Mouse (Mus musculus) midbrain, embryonic 11.5 days (tissue): ENCODE data around the gene Rflnb. TPM values are rescaled to one million over a fixed set of nuclear protein-coding genes. Genes with fewer than 3 reads are reported as not detected.
"Not testable (repeated sequence)": the region's sequence is repeated elsewhere in the genome, so short reads cannot be mapped to it uniquely, and the experiment has no call there.

Source experiments
- ATAC-seq: fragments of 200-750 bp; cut with Nextera tagmentation; 2 replicates; pipeline ENCODE4 v1.8.0; 2017; ENCODE audit warnings: moderate TSS enrichment, moderate library complexity; ENCODE audit not compliant: low FRiP score
- DNase-seq: peaks from one replicate; pipeline ENCODE4 v3.0.0; 2015; ENCODE audit warnings: low spot score; ENCODE audit errors: missing footprints
- H3K27ac ChIP-seq: fragments of 300-500 bp; sonication (generic); 2 replicates; pipeline ENCODE4 v1.5.1; 2014; ENCODE audit warnings: low read depth, low read length
- H3K27me3 ChIP-seq: fragments of 300-500 bp; sonication (generic); 2 replicates; pipeline ENCODE4 v1.6.1; 2014; ENCODE audit warnings: mild to moderate bottlenecking, low read length, moderate library complexity, mixed read lengths; ENCODE audit not compliant: control insufficient read depth, insufficient read depth
- H3K36me3 ChIP-seq: fragments of 300-500 bp; sonication (generic); 2 replicates; pipeline ENCODE4 v1.6.1; 2014; ENCODE audit warnings: mild to moderate bottlenecking, low read length, moderate library complexity, mixed read lengths; ENCODE audit not compliant: control insufficient read depth, insufficient read depth
- H3K4me1 ChIP-seq: fragments of 300-500 bp; sonication (generic); 2 replicates; pipeline ENCODE4 v1.6.1; 2014; ENCODE audit warnings: low read length; ENCODE audit not compliant: control insufficient read depth, insufficient read depth
- H3K4me2 ChIP-seq: fragments of 300-500 bp; sonication (generic); 2 replicates; pipeline ENCODE4 v1.6.1; 2014; ENCODE audit warnings: mild to moderate bottlenecking, moderate library complexity
- H3K4me3 ChIP-seq: fragments of 300-500 bp; sonication (generic); 2 replicates; pipeline ENCODE4 v1.5.1; 2014; ENCODE audit warnings: low read depth, low read length
- H3K9ac ChIP-seq: fragments of 300-500 bp; sonication (generic); 2 replicates; pipeline ENCODE4 v1.6.1; 2014; ENCODE audit warnings: low read length
- H3K9me3 ChIP-seq: fragments of 300-500 bp; sonication (generic); 2 replicates; pipeline ENCODE4 v1.6.1; 2016; ENCODE audit warnings: low read length; ENCODE audit not compliant: control insufficient read depth
- WGBS: fragments of 180-500 bp; shearing (Covaris S2); extraction: QIAGEN DNeasy Blood & Tissue Kit; methylation state at CpG from one replicate; pipeline ENCODE4 v1.1.7; 2014; 5-methylcytosine and 5-hydroxymethylcytosine counted together
- polyA plus RNA-seq: library from polyadenylated mRNA; unstranded; fragments of >200 nt; fragmentation: Nextera tagmentation; extraction: Ambion mirVana; gene quantifications from 2 replicates; pipeline ENCODE4 v1.2.1, GENCODE M21; 2014

Gene Rflnb
- polyA plus RNA-seq, 1 experiment from 2014 or later = 13.9 TPM

DNA sequence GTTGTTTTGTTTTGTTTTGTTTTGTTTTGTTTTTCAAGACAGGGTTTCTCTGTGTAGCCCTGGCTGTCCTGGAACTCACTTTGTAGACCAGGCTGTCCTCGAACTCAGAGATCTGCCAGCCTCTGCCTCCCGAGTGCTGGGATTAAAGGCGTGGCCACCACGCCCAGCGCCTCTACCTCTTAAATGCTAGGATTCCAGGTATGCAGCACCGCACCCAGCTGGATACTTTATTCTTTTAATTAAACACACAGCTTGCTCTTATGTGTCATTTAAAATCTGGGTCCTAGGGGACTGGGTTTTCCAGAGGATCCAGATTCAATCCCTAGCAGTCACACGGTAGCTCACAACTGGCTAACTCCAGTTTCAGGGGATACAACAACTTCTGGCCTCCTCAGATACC, 23.3 kb downstream of the Rflnb start:
- not testable (repeated sequence) for H3K27me3 ChIP-seq, H3K27ac ChIP-seq, H3K36me3 ChIP-seq, H3K4me1 ChIP-seq, H3K4me2 ChIP-seq, H3K4me3 ChIP-seq, DNase-seq, H3K9ac ChIP-seq, H3K9me3 ChIP-seq, ATAC-seq
- WGBS = 92% methylated on average over 7 of the region's 7 CpGs

DNA sequence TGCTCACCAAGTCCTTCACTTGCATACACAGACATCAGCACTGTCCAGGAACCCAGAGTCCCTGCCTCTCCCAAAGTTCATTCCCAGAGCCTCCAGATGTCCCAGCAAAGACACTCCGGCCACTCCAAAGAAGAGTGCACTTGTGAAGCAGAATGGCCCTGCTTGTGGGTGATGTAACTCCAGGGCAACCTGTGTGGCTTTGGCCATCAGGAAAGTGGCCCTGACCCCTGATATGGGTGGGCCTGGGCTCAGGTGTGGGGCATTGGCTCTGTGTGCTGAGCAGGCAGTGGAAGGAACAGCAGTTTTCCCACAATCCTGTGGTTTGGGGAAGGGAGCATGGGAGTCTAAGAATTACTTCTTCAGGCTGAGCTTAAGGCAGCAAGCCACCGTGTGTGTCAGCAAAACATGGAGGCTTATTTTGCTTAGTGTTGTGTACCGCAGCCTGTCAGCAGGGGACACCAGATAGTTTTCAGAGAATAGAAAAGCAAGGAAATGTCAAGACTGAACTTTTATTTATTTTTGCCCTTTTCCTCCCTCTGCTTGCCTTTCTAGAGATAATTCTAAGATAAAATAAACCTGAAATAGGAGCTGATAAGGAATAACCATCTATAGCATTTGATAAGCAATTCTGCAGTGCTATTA, 26.2 kb downstream of the Rflnb start:
- peaks cover 3% of the 10 kb centered on the region; the same call in 1 of the 2 replicates for H3K4me1 ChIP-seq
- 62% methylated on average over 3 of the region's 3 CpGs for WGBS

DNA sequence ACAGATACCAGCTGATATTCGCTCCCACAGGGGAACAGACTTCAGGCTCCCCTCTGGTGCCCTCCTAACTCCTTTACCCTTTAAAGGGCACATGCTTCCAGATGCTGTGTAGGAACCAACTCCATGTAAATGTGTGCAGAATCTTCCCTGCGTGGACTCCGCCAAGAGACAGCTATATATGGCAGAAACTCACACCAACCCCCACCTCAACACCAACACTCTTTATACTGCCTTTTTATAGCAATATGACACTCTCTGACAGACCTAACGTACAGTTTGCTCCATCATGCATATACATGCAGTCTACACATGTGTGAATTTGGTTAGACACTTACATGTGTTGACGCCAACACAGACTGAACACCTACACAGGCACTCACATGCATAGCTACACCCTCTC, 26.9 kb downstream of the Rflnb start:
- no peak for DNase-seq
- no peak overlapping the region for H3K9ac ChIP-seq
- H3K36me3 ChIP-seq = no peaks in the 10 kb centered on the region
- no peak overlapping the region for H3K4me2 ChIP-seq
- WGBS = 86% methylated on average over 5 of the region's 5 CpGs
- peaks cover 4% of the 10 kb centered on the region; the same call in 1 of the 2 replicates for H3K27me3 ChIP-seq
- H3K9me3 ChIP-seq = no peaks in the 10 kb centered on the region
- H3K4me3 ChIP-seq = no peak overlapping the region
- H3K4me1 ChIP-seq = peaks cover 3% of the 10 kb centered on the region; the same call in 1 of the 2 replicates
- no peak overlapping the region for H3K27ac ChIP-seq
- ATAC-seq = no peak

More for the DNA sequence above, 26.2 kb downstream of the Rflnb start:
- no peaks in the 10 kb centered on the region for H3K36me3 ChIP-seq
- no peak overlapping the region for H3K4me3 ChIP-seq
- H3K4me2 ChIP-seq = no peak overlapping the region
- ATAC-seq (no peak), DNase-seq (no peak)
- no peak overlapping the region for H3K27ac ChIP-seq
- H3K9me3 ChIP-seq = no peaks in the 10 kb centered on the region
- peaks cover 4% of the 10 kb centered on the region; the same call in 1 of the 2 replicates for H3K27me3 ChIP-seq
- H3K9ac ChIP-seq = no peak overlapping the region

DNA sequence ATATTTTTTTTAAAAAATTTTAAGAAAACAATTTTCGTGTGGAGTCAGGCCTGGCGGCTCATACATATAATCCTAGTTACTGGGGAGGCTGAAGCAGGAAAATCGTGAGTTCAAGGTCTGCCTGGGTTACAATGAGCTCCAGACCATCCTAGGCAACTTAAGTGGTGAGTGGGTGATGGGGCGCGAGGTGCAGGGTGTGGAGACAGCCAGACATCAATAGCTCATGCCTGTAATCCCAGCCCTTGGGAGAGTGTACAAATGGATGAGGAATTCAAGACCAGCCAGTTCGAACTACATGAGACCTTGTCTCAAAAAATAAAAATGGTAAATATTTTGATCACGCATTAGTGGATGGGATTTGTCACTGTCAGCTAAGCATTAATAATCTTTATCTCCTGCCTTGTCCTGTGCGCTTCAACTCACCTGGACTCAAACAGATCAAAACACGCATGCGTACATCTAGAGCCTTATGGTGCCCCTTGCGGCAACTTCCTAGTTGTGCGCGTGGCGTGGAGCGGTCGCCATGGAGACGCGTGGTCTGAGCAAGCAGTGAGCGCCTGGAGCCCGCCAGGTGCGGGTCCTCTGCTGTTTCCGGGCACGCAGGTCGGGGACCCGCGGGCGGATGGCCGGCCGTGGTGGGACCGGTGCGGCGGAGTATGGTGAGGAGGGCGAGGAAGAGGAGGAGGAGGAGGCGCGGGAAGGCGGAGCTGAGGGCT, 28.0 kb downstream of the Rflnb start, which contains the start of gene 1700016K19Rik:
Gene 1700016K19Rik (plus strand): TSS at position 473 of the 716 bp plus-strand sequence.
- Histone ChIP-seq H3K4me3 (peak within 1 kb of the TSS; percentile 50), H3K4me2 (peak within 1 kb of the TSS; percentile 80), H3K27ac (no peak within 1 kb of the TSS), H3K9ac (peak within 1 kb of the TSS; percentile 61), H3K9me3 (no peaks in the 10 kb centered on the region), H3K27me3 (peaks cover 4% of the 10 kb centered on the region; the same call in 1 of the 2 replicates), H3K36me3 (no peaks in the 10 kb centered on the region), H3K4me1 (peaks cover 3% of the 10 kb centered on the region; the same call in 1 of the 2 replicates)
- DNase-seq (peak; percentile 94), ATAC-seq (peak; percentile 62; the same call in 1 of the 2 replicates)
- 13% methylated on average over 35 of the region's 36 CpGs for WGBS

DNA sequence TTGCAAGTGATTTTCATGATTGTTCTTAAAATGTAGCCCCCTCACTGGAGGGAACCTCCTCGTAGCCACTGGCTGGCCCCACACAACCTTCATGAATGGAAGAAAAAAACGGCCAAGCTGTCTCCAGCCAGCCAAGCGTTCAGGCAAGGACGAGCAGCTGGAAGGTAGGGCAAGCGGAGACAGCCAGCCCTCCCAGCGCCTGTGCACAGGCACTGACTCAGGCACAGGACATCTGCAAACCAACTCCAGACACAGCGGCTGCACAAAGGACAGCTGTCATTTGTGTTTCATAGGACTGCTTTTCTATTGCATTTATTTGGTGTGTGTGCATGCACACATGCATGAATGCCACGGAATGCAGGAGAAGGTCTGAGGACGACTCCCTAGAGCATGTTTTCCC, 33.2 kb downstream of the Rflnb start:
- Histone ChIP-seq H3K4me1 (no peaks in the 10 kb centered on the region; the same call in 1 of the 2 replicates), H3K4me2 (no peak overlapping the region), H3K36me3 (no peaks in the 10 kb centered on the region), H3K9ac (no peak overlapping the region), H3K27ac (no peak overlapping the region), H3K4me3 (no peak overlapping the region), H3K27me3 (no peaks in the 10 kb centered on the region), H3K9me3 (no peaks in the 10 kb centered on the region)
- DNase-seq = no peak
- 47% methylated on average over 9 of the region's 9 CpGs for WGBS
- ATAC-seq = no peak

DNA sequence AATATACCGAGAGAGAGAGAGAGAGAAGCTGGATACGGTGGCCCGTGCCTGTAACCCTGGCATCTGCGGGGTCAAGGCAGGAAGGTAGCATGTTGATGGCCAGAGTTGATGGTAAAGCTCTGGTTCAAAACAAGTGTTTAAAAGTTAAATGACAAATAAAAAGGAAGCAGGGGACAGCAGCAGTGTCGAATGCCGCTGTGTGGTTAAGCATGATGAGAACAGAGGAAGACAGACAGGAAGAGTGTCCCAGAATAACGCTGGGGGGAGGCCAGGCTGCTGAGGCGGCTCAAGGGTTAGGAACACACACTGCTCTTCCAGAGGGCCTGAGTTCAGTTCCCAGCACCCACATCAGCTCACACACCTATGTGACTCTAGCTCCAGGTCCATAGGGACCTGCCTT, 35.1 kb downstream of the Rflnb start:
- Histone ChIP-seq H3K9me3 (no peaks in the 10 kb centered on the region), H3K27ac (no peak overlapping the region), H3K27me3 (no peaks in the 10 kb centered on the region), H3K4me1 (no peaks in the 10 kb centered on the region), H3K36me3 (no peaks in the 10 kb centered on the region), H3K4me3 (no peak overlapping the region), H3K4me2 (no peak overlapping the region), H3K9ac (no peak overlapping the region)
- no peak for ATAC-seq
- DNase-seq = no peak
- WGBS = 88% methylated on average over 8 of the region's 8 CpGs

DNA sequence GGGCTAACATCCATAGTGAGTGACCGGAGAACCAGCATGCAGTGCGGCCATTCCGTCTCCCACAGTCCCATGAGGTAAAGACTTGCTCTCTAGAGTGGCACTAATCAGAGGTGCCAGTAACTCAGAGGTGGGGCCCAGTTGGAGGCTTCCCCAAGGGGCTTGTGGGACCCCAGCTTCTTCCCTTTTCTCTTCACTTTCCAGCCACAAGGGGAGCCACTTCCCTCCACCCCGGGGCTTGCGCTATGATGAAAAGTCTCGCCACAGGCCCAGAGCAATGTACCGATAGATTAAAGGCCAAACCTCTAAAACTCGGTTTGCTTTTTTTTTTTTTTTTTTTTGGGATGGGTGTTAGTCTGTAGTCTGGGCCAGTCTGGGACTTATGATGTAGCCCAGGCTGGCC, 35.7 kb downstream of the Rflnb start:
- H3K4me1 ChIP-seq = no peaks in the 10 kb centered on the region
- H3K4me3 ChIP-seq = no peak overlapping the region
- no peak overlapping the region for H3K27ac ChIP-seq
- ATAC-seq (no peak), DNase-seq (peak; percentile 45)
- WGBS = 86% methylated on average over 8 of the region's 8 CpGs
- H3K9me3 ChIP-seq = no peaks in the 10 kb centered on the region
- no peak overlapping the region for H3K9ac ChIP-seq
- no peak overlapping the region for H3K4me2 ChIP-seq
- no peaks in the 10 kb centered on the region for H3K27me3 ChIP-seq
- H3K36me3 ChIP-seq = no peaks in the 10 kb centered on the region

DNA sequence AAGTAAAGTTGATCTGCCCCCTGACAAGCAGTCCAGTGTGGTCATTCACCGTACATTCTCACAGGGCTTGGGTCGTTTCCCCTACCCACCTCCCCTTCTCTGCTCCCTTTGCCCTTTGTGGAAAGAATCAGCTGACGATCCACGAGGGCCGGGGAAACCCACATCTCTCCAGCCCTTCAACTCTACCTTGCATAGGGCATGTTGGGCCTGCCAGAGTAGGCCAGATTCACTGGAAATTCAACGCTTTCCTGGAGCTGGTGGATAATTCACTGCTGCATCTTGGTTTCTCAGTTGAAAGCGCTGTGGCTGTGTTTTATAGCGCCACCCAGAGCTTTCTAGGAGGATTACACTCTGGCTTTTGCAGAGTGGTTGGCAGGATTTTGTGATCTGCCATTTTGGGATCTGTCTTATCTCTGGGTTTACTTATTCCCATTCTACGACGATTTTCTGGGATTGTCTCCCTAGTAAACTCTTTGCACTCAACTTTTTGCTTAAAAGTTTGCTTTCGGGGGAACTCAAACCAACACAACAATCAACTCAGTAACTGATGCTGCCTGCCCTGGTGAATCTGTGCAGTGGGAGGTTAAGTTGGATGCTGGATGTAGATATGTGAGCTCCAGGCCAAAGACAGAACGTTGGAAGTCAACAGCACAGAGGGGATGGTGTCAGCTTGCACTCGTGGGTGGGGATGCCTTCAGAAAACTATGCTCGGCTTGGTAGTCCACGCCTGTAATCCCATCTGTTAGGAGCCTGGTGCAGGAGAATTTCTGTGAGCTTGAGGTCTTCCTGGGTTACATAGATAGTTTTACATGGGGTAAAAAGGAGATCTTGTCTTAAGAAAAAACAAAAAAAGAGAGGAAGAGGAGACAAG, 36.4 kb downstream of the Rflnb start:
- WGBS = 79% methylated on average over 15 of the region's 15 CpGs
- Histone ChIP-seq H3K27me3 (no peaks in the 10 kb centered on the region), H3K4me3 (no peak overlapping the region), H3K9ac (no peak overlapping the region), H3K27ac (no peak overlapping the region), H3K9me3 (no peaks in the 10 kb centered on the region), H3K36me3 (no peaks in the 10 kb centered on the region), H3K4me1 (no peaks in the 10 kb centered on the region), H3K4me2 (no peak overlapping the region)
- no peak for ATAC-seq
- DNase-seq = peak; percentile 77
